Mouse (Mus musculus) megakaryocyte progenitor cell, adult 5-6 weeks (primary cell): ENCODE data around the gene Zcchc2. TPM values are rescaled to one million over a fixed set of nuclear protein-coding genes. Genes with fewer than 3 reads are reported as not detected.
A peak's percentile ranks its signal among the peaks of the same experiment; 100 is the strongest.

Source experiments
- ATAC-seq: replicated peaks from 2 replicates; pipeline ENCODE4 v1.8.0; 2016; ENCODE audit warnings: mild to moderate bottlenecking, moderate TSS enrichment, inconsistent platforms; ENCODE audit not compliant: poor library complexity
- total RNA-seq, 2 experiments: library from RNA; stranded (forward) in 1 of 2; stranded (reverse) in 1 of 2; fragments of 157-497, 149-512 nt in 1 of 2; fragments of 200-1000 nt in 1 of 2; gene quantifications; 2 replicates each; pipeline versions ENCODE4 v1.2.3 to v1.2.4; 2015 to 2017

Gene Zcchc2
- total RNA-seq, 2 experiments from 2014 or later: 15.1 to 22.2 TPM

DNA sequence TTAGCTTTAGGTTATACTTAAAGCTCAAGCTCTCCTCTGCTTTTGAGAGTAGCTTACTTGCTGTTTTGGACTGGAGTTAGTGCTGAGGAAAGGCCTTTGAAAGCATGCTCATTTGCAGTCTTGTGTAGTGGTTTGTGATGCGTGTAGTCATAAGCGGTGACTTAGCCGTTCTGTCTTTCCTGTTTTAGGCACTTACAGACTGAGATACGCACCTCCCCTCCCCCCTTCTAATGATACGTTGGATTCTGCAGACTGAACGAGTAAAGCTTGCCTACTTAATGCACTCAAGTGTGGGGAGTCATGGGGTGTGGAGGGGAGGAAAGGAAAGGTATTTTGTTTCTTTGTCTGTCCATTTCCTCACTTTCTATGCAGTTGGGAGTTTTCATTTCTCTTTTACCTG is 41.7 kb downstream of the Zcchc2 start:
- ATAC-seq: no peak

DNA sequence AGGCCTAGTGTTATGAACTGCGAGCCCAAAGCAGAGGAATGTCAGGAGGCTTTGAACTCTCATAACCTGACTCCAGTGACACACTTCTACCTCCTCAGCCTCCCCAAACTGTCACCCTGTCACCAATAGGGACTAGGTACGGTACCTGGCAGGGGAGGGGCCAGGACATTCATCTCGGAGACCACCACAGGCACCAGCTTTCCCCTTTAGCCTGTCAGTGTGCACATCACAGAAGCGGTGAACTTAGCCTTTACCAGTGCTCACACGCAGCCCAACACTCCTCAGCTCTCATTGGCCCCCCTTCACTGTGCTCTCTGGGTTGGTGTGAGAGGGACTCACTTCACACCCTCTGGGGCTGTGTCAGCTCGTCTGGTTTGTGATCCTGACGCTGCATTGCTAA is 44.6 kb downstream of the Zcchc2 start:
- no peak for ATAC-seq

DNA sequence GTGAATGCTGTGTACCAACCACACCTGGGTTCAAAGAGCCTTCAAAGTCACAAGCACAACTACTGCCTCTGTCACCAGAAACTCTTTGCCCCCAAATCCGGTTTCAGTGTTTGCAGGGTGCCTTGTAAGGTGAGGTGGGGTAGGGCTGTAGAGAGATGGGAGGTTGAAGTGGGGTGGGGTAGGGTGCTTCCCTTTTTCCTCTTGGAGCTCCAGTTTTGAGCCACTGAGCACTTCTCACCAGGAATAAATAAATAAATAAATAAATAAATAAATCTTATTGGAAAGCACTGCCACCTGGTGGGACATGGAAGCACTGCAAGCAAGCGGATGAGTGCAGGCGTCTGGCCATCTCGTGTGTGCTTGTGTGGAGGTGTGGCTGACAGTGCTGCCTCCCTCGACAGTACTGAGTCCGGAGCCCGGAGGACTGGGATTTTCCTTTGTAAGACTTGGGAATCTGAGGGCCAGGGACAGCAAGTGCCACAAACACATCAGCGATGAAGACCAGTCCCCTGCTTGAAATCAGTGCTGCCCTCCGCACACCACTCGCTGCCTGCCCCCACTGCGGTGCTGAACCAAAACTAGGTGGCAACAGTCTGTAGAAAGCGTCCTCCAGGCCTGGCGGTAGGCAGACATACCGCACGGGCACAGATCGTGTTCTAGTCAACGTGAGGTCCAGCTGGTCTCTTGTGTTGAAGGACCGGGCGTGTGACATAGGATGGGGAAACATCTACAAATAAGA is 46.8 kb downstream of the Zcchc2 start:
- ATAC-seq: peak; percentile 87

DNA sequence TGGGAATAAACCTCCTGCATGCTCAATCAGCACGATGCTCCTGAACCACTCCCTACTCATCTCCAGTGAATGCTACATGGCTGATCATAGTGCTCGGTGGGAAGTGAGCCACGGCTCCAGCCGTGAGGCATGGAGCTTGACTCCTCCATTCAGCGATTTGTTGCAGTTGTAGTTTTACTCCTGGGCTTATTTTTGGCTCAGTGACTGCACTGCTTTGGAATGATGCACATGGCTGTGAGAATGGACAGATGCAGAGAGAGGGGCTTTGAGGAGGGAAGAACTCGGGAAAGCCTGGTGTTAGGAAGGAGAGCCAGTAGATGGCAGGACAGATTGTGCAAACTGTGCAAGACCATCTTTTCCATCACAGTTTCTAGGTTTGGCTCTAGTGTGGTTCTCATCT is 49.1 kb downstream of the Zcchc2 start:
- ATAC-seq: no peak

DNA sequence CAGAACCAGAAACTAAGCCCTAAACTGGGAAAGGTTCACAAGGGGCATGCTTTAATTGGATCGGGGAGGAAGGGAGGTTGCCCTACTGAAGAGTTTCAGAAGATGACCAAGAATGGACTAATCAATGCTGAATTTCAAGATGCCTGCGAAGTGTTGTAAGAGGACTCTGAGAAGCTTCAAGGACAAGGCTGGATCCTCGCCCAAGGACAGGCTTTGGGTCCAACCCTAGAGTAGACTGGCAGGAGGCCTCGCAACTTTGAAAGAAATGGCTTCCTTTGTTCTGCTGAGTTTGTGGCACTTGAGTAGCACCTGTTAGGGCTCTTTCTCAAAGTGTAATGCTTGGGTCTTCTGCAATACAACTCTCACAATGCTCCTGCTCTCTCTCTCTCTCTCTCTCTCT is 50.1 kb downstream of the Zcchc2 start:
- ATAC-seq: no peak

DNA sequence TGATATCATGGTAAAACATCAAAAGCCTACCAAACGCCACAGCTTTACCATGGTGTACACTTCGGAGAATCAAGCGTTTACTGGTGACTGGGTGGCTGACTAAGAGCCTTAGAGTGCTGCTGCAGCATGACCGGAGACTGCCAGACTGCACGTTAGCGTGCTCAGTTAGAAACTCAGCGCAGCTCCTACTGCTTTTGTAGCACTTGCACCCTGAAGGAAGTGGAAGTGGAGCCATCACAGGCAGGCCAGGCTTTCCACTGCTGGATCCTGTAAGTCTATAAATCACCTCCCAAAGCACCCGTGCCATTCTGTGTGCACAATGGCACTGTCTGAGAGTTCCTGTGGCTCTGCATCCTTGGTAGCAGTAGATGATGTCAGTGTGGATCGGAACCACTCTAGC is 52.0 kb downstream of the Zcchc2 start:
- ATAC-seq: no peak

DNA sequence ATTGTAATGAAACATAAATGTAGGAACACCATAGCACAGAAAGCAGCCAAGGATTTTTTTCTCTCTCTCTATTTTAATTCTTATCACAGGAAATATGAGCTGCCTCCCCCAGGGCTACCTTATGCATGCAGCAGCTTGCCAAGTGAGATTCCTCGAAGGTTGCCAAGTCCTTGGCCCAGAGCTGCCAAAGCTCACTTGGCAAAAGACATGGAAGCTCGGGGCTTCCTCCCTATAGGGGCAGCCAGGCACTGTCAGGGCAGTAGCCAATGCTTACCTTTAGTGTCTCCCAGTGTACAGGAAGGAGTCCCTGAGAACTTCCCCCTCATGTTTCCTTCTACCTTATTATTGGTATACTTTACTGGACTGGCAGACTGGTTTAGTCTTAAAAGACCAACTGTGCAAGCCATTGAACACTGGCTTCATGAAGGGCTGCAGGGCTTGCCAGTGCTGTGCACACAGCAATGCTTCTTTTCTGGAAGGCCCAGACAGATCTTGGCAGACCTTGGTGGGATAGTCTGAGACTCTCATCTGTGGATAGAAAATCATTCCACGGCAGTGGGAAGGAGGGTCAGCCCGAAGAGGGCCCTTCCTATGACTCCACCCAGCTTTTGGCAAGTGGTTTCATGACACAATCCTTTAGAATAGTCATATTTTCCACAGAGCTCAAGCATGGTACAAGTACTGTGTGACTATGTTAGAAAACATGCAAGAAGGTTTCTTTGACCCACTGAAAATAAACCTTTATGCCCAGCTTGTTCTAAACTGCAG is 53.0 kb downstream of the Zcchc2 start:
- no peak for ATAC-seq

DNA sequence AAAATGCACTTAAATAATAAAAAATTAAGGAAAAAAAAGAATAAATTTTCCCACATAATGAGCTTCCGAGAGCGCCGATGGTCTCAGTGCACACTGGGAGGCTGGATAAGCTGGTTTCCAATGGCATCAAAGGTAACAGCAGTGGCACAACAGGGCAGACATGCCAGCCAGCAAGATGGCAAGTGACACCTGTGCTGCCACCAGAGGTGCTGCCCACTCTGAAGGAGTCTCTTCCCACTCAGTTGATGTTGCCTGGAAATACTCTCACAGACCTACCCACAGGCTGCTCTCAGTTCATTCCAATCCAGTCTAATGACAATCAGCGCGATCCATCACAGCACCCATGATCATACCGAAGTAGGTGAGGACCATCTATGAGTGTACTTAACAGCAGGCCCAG is 58.8 kb downstream of the Zcchc2 start:
- no peak for ATAC-seq

DNA sequence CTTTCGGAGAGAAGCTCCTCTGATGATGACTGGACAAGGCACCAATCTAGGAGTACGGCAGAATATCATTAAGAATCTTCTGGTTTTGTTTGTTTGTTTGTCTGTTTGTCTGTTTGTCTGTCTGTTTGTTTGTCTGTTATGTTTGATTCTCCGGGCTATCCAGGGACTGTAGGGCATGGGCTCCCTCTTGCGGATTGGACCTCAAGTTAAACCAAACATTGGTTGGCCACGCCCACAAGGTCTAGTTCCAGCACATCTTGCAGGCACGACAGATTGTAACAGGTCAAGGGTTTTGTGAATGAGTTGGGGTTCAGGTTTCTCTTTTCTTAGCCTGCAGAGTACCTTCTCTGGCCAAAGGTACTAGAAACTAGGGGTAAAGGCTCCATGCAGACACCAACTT is 64.8 kb downstream of the Zcchc2 start:
- ATAC-seq: no peak

DNA sequence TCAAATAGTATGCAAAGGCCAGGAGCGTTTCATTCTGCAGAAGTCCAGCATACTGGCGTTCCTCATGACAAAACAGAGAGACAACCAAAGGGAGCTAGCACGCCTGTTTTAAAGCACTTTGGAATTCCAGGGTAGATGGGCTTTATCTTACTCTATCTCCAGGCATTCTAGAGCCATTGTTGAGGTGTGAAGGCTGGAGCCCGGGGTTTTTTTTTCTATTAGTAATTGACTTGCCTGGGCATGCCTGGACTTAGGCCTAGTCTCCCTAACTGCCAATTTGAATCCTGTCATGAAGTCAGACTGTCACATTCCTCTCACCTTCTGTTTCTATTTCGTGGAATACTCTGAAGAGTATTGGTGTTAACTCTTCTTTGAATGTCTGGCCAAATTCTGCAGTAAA is 68.1 kb downstream of the Zcchc2 start:
- no peak for ATAC-seq

DNA sequence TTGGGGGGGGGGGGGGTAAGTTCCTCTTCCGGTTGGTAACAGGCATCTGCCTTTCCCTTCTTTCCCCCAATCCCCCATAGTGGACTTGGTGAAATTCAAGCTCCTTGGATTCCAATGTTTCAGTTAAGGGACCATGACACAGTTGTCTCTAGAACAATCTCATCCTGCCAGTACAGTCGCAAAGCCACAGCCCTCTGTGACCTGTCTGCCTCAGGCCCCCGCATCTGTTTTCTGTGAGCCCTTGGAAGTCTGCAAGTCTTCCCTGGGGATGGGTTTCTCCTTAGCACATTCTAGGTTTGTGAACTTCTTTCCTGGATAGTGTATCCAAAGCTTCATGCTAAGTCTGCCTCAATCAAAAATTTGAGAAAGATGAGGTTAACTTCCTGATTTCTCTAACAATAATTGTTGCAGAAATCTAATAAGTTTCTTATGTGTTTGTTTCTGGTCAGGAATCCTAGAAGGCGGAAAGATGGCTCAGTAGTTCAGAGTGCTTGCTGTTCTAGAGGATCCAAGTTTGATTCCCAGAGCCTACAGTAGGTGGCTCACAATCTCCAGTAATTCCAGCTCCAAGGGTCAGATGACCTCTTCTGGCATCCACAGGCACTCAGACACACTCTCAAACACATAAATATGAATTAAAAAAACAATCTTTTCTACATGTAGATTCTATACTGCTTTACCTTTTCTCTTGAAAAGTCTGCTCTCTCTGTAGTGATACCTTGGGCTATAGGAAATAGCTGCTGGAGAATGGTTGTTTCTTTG is 69.5 kb downstream of the Zcchc2 start:
- ATAC-seq: no peak

DNA sequence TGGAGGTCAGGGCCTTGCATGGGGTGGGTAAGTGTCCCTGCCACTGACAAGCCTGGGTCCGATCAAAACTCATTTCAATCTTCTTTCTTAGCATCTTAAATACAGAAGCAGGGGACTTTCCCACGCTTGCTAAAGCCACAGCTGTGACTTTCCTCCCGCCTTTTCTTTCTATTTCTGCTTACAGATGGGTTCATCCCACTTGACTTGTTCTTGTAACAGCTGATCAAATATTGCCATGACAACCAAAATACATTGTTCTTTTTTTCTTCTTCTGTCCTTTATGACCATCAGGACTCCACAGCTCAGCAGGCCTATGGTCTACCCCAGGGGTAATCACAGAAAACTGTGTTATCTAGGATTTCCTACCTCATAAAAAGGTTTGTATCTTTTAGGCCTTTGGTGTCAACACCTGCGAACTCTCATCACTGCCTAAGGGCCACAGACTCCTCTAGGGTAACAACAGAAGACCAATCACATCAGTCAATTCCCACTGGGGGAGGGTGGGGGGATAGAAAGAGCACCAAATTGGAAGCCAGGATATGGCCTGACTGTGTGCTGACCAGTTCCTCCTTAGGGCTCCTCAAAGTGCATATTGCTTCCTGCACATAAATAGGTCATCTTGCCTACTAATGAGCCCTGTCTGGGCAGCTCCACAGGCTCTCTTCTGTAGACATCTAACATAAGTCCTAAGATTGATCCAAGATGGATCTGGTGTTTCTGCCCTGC is 71.1 kb downstream of the Zcchc2 start:
- ATAC-seq: no peak

DNA sequence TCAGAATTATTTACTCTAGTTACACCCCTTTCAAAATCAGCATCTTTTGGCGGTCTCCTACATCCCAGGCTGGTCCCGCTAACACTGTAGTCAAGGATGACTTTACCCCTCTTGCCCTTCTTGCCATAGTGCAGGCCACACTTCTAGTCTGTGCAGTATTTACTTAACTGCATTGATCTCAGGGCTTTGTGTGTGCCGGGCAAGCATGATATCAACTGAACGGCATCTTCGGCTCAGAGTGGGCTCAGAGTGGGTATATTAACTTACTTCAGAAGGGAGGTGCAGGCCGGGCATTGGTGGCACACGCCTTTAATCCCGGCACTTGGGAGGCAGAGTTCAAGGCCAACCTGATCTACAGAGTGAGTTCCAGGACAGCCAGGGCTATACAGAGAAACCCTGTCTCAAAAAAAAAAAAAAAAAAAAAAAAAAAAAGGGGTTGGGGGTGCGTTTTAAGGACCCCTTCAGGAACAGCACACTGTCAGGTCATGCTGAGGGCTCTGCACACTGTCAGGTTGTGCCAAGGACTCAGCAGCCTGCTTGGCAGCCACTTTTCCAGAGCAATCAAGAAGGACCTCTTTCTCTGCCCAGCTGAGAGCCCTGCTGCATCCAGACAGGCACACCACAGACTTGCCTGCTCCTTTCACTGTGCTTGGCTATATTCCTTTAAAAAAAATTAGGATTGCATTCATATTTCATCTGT is 72.8 kb downstream of the Zcchc2 start:
- no peak for ATAC-seq

DNA sequence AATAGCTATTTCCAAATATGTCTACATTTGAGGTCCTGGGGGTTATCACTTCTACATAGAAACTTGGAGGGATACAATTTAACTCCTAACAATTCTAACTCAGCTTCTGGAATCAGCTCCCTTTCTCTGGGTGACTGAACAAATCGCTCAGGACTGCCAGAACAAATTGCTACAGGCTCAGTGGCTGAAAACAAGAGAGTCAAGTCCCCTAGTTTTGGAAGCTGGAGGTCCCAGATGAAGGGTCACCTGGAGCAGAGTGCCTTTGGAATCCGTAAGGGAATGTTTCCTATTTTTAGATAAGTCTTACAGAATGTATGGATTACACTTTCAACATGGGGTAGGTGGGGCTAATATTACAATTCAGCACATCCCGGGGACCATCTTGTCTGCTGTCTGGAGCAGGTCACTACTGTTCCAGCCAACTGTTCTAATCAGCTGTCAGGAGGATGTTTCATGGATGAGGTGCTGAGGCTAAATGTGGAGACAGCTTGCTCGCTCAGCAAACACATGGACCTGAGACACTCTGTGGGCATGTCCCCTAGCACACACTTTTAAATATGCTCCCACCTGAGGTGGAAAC is 73.5 kb downstream of the Zcchc2 start:
- no peak for ATAC-seq

DNA sequence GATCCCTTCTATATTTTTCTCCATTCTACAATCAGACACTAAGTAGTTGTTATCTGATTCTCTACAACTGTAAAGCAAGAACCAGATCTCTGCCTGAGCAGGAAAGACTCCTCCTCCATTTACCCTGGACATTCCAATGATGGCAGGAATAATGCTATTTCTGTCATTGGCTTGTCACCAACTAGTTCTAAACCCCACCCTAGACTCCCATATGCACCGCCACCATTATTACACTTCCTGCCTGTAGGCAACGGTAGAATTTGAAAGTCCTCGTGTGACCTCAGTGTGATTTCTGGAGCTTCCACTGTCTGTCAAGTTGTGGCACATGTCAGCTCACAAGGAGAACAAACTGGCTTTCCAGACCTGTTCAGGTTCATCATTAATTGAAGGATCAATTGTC is 74.1 kb downstream of the Zcchc2 start:
- ATAC-seq: no peak

DNA sequence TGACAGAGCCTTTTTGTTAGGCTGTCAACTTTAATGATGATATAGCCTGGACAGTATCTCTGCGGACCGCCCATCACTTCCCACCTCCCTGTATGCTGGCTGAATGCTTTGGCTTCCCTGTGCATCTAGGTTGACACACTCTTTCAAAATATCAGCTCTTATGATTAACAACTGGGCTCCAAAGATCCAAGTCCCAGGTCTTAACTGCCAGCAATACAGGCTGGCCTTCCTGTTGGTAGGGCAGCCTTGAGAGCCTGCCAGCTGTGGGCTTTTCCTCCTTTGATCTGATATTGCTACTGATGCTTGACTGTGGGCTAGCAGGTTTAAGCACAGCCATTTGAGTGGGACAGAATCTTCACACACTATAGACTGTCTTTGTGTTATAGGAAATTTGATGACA is 74.5 kb downstream of the Zcchc2 start:
- no peak for ATAC-seq

DNA sequence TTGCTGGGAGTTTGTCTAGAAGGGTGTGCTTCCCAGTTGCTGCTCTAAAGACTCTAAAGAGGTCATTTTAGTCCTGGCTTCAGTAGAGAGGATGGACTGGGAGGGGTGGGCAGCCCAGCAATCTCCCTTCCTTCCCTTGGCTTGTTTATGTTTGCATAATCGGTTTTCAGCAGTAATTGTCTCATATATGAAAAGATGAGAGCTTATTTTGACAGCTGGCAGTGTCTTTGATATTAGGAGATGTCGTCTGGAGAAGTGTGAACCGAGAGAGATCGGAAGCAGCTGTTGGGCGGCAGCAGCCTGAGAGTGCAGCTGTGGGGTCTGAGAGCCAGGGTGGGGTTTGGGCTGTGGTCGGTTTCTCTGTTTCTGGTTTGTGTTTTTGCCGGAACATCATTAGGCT is 75.5 kb downstream of the Zcchc2 start:
- no peak; the same call in 1 of the 2 replicates for ATAC-seq

DNA sequence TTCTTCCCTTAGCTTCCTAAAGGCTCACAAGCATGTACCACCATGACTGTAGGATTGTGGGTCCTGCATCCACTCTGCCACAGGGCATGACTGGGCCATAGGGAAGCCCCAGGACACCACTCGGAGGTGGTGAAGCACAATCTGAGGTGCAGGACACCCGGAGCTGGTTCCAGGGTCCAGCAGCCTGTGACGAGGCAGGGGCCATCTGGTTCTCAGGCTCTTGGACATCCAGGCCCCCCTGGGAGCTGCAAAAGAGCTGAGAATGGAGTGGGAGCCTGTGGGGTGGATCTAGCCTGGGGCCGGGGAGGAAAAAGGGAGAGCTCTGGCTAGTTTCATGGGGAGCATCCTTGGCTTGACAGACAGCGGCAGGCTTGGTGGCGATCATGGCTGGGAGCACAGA is 77.1 kb downstream of the Zcchc2 start:
- no peak for ATAC-seq

DNA sequence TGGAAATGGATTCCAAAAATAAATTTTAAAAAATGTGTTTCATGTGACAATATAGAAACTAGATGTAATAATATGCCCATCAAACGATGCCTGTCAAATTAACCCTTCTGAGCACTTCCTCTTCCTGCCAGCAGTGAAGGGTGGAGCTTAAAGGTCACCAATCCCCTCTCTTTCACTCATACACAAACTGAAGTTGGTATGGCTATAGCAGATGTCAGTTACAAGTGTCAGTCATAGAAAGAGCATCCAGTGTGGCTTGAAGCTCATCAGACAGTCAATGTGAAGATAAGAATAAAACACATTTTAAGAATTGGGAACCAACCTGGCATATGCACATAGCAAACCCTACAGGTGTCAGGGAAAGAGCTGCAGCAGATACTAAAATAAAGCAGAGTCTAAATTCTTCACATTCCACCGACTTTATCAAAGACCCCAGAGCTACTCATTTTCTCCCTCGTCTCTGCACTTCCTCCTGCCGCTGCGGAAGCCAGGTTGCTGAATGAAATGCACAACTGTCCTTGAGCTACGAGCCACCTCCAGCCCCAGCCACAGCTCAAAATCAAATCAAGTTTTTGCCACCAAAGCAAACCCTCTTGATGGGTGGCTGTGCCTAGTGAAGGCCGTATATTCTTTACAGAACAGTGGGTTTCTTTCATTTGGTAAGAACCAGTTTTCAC is 79.8 kb downstream of the Zcchc2 start:
- ATAC-seq: no peak

DNA sequence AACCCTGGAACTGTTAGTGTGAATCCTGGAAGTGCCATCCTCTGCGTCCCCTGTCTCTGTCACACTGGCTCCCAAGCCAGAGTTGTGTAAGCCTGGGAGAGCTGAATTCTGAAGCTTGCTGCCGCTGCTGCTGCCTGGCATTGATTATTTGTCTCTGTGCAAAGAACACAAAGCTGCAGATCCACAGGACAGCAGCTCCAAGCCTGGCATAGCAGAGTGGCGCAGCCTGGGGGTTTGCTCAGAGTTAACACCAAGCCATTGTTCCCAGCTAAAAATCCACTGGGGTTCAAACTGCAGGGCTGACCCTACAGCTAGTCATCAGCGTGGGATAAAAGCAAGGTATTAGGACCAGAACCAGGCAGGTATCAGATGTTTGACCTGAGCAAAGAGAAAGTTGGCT is 80.6 kb downstream of the Zcchc2 start:
- no peak for ATAC-seq
